Mouse (Mus musculus): ENCODE measurements around the gene Tie1.

DNA sequence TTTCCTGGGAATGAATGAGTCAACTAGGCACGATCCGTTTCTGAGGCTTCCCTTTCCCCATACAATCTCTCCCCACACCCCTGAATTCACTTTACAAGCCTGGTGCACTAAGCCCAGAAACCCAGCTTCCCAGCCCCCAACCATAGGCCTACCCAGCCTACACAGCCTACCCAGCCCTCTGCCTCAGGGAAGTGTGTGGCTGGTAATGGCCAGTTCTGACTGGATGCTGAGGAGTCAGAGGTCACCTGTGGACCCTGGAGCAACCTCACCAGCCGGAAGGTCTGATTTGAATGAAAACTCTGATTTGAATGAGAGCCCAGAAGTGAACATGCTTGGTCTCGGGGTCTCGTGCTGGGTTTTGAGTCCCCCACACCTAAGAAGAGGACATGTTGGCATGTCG lies 37.9 kb upstream of the Tie1 start:
- TF ChIP-seq CTCF (IDR thresholded peaks at IDR 0.05; ENCODE audit: borderline replicate concordance, insufficient read depth, low read depth, low read length): no peak
- TF ChIP-seq POLR2A (IDR thresholded peaks at IDR 0.05; ENCODE audit: borderline replicate concordance, insufficient read depth, low read length): no peak

Measured in cerebellum, adult 2 months (tissue).